Mouse (Mus musculus) liver, postnatal 0 days (tissue): Measurements from ENCODE around the gene Rasa2.

Experiments used
- CTCF ChIP-seq: sonication (generic); IDR thresholded peaks from 2 replicates; pipeline ENCODE4 v1.5.1; 2016; ENCODE audit warnings: antibody characterized with exemption, low read depth
- EP300 ChIP-seq: IDR thresholded peaks from 2 replicates; pipeline ENCODE4 v1.6.1; 2016; ENCODE audit warnings: antibody characterized with exemption, low read depth, mild to moderate bottlenecking

- TF ChIP-seq CTCF (peak; percentile 39), EP300 (no peak)
Observed at GRCm38 (mm10) chr9:96554095-96554494, 77.3 kb downstream of the Rasa2 start.
